Mouse (Mus musculus) adrenal gland, adult 8-10 months (tissue): ENCODE results near the gene Rgs18. TPM values are rescaled to one million over a fixed set of nuclear protein-coding genes. Genes with fewer than 3 reads are reported as not detected.

Source experiments
- DNase-seq: peaks from one replicate; pipeline ENCODE4 v3.0.0; 2022
- total RNA-seq, 4 experiments: library from RNA; stranded (reverse); gene quantifications; 2 replicates each; pipeline ENCODE4 v1.2.4; 2022

Rgs18 gene
- 1 to 10 TPM in 1 of 4 experiments, under 1 TPM in 2, not detected in 1; 0.12 to 1.0 (median 0.62) TPM for total RNA-seq

DNA sequence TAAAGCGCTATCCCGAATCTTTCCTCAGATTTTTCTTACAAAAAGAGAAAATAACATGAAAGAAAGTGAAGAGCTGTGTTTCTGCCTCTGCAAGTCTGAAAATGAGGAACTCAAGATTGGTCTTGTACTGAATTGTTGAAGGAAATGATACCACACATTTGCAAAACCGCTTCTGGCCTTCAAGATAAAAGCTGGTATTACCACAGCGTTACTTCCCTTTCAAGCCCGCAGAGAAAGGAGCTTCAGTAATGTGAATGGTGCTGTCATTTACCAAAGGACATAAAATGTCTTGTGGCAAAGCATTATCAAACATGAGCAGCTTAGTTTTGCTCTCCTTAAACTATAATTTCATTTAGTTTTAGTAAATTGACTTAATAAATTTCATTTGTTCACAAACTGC, at the start of gene Rgs18:
Rgs18 (minus strand) TSS at position 105 of the 400 bp plus-strand sequence.
- DNase-seq: no peak

DNA sequence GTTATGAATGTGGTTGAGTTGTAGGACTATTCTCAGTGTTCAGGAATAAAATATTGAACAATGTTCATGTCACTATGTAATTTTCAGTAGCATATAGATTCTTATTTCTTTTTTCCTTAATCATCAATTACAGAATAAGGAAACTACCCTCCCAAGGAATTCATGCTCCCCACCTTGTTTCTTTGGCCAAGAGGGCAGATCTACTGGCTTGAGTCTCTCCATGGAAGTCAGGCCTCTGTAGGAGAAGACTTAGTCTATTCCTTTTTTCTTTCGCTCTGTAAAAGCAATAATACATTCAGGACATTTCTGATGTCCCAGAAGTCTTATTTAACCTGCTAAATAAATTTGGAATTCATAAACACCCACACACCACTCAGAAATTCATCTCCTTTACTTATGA, 841 bp downstream of the Rgs18 start:
- no peak for DNase-seq

- DNase-seq: no peak
These were observed 9.0 kb downstream of the Rgs18 start for GRCm38 (mm10) chr1:144766218-144766617.

- no peak for DNase-seq
These were observed 14.4 kb downstream of the Rgs18 start for GRCm38 (mm10) chr1:144760792-144761191.

DNA sequence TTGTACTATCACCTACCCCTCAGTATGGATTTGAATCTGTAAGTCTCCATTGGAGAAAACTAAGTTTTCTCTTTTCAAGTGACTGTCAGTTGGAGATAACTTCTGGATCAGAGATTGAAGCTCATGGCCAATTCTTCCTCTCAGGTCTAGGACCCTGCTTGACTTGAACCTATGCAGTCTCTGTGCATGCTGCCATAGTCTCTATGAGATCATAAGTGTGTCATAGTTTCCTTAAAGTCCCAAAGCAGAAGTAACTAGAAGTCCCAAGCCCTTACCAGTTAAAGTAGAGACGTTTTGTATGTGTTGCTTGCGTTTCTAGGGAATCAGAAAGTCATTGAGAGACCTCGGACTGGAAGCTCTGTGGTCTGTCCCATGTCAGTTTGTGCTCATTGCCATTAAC, 24.5 kb downstream of the Rgs18 start:
- DNase-seq: no peak

GRCm38 (mm10) chr1:144746182-144746581, 29.1 kb downstream of the Rgs18 start:
- no peak for DNase-seq

DNA sequence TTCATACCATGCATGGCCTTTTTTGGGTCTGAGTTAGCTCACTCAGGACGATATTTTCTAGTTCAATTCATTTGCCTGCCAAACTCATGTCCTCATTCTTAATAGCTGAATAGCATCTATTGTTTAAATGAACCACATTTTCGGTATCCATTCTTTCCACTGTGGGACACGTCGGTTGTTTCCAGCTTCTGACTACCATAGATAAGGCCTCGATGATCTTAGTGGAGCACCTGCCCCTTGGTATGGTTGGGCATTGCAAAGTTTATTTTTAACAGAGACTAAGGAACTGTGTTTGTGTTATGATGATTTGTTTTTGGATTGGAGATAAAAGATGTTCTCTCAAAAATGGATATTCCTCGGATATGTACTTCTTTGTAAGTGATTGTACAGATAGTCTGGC, 37.5 kb downstream of the Rgs18 start:
- no peak for DNase-seq

- no peak for DNase-seq
These were observed 54.5 kb downstream of the Rgs18 start for GRCm38 (mm10) chr1:144720736-144721135.

GRCm38 (mm10) chr1:144704373-144704772, 70.9 kb downstream of the Rgs18 start:
- DNase-seq: no peak

Other genes starting within 250 kb of the Rgs18 start
- gene Rgs21, start 207.8 kb downstream of the Rgs18 start, total RNA-seq: not detected